Mouse (Mus musculus) cerebellum, adult 8-10 months (tissue): ENCODE results near the gene Otos.

Experiments used
- DNase-seq: peaks from one replicate; pipeline ENCODE4 v3.0.0; 2022

The Otos gene

DNA sequence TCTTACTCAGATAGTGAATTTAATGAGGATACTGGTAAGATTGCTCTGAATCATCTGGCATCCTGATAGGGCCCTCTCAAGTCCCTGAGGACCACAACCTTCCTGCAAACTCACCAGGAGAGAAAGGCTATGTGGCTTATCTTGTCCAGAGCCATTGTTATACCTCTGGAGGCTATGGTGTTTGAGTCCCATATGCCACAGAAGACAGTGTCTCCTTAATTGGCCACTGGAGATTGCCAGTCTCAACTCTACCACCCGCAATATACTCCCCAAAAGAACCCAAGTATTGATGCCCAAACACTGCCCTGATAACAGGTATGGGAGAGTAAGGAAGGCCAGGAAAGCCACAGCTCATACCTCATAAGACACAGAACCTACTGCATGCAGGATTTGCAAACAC lies 43.2 kb downstream of the Otos start, which contains the start of gene Olfr1410:
Olfr1410 (plus strand) TSS at position 301 of the 400 bp plus-strand sequence.
- DNase-seq: no peak

DNA sequence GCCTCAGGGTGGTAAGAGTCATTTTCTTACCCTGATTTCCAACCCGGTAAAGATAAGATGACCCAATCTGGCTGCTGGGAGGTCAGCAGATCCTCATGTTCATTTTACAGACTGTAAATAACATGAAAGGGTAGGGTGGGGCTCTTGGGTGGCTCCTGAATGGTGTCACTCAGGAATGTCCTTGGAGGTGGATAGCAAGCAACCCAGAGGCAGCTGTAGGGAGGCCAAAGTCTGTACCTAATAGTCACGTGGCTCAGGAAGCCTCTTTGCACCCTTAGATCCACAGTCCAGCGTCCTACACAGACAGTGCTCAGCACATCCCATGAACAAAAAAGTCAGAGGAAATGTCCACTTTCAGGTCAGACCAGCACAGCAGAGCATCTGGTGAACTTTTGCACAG lies 52.6 kb downstream of the Otos start:
- DNase-seq: no peak
